Mouse (Mus musculus) C2C12 (cell line): ENCODE data around the gene Crcp.

Source experiments
- CTCF ChIP-seq: IDR thresholded peaks from one replicate; pipeline ENCODE4 v1.5.1; 2011; ENCODE audit not compliant: control insufficient read depth, insufficient read depth, insufficient read length
- MYOD1 ChIP-seq: IDR thresholded peaks from one replicate; pipeline ENCODE4 v1.6.1; 2011; ENCODE audit warnings: low read depth; ENCODE audit not compliant: control insufficient read depth, insufficient read length

DNA sequence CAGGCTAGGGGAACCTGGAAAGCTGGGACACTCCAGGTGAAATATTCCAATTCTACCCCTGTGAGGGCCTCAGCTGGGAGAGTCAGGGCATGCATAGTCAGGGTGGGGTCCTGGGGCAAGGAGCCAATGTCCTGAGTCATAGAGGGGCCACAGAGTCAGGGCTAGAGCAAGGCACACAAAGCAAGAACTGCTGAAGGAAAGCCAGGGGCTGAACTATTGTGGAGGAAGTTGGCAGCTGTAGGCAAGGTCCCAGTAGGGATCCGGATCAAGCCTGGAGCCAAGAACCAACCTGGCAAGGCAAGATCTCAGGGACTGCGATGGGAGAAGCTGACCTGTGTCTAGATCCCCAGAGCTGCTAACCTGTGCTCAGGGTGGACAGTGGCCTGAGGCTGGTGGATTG is 34.7 kb downstream of the Crcp start:
- TF ChIP-seq CTCF (no peak), MYOD1 (no peak)
